Mouse (Mus musculus): ENCODE data around the gene Stox2.

GRCm38 (mm10) chr8:47243016-47243630 is 203.0 kb downstream of the Stox2 start:
- TF ChIP-seq ZNF384 (IDR thresholded peaks at IDR 0.05; ENCODE audit: low read depth, low read length), result no peak
- TF ChIP-seq MAFK (IDR thresholded peaks at IDR 0.05; ENCODE audit: borderline replicate concordance, low read depth, low read length), result no peak
- no peak for TF ChIP-seq ZKSCAN1 (IDR thresholded peaks at IDR 0.05; ENCODE audit: low read depth, low read length)
- no peak for TF ChIP-seq CTCF (IDR thresholded peaks at IDR 0.05 in 2 of 3, conservative IDR thresholded peaks at IDR 0.05 in 1 of 3; ENCODE audit: control insufficient read depth in 1 of 3, insufficient read depth in 1 of 3, low read depth in 2 of 3, low read length in 3 of 3, poor library complexity in 1 of 3, severe bottlenecking in 1 of 3)
- no peak for TF ChIP-seq USF1 (IDR thresholded peaks at IDR 0.05; ENCODE audit: low read depth, low read length)
- no peak for TF ChIP-seq MAZ (IDR thresholded peaks at IDR 0.05; ENCODE audit: low read depth, low read length)
- no peak for TF ChIP-seq POLR2A (IDR thresholded peaks at IDR 0.05; ENCODE audit: control insufficient read depth in 1 of 2, insufficient read depth in 1 of 2, low read depth in 1 of 2, low read length in 2 of 2, poor library complexity in 1 of 2)
- TF ChIP-seq SMC3 (IDR thresholded peaks at IDR 0.05; ENCODE audit: low read depth, low read length), result no peak
- TF ChIP-seq CHD2 (IDR thresholded peaks at IDR 0.05; ENCODE audit: low read length), result no peak
- no peak for TF ChIP-seq ZMIZ1 (IDR thresholded peaks at IDR 0.05; ENCODE audit: low read depth, low read length)
- no peak for TF ChIP-seq TBP (IDR thresholded peaks at IDR 0.05; ENCODE audit: low read depth, low read length)

Data from MEL (cell line).